Mouse (Mus musculus): ENCODE measurements around the gene Ehbp1.

DNA sequence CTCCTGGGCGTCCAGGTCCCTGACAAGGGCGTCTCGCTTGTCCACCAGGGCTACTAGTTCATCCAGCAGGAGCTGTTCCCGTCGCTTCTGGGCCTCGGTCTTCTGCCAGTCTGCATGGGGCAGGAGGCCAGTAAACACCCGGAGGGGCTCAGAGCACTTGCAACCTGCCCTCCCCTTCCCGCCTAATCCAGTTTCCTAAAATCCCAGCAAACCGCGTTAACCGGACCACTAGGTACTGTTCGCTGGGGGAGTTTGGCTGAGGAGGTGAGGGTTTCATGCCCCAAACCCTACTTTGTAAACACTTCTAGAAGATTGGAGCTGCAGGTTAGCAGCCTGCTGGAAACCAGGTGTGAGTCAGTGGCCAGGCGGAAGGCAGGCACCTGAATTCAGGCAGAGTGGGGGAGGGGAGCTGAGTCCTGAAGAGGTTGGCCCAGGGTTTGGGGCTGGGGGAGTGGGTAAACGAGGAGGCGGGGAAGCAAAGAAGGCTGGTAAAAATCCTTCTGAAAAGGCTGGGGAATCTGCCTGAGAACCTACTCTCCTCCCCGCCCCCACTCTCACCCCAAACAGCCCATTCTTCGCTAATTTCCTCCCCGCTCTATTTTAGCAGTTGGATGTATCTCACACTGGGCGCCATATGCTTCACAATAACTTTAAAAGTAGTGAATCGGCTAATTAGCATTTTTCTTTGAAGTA is 334.9 kb downstream of the Ehbp1 start:
- no peak for TF ChIP-seq POLR2A (IDR thresholded peaks at IDR 0.05; ENCODE audit: borderline replicate concordance, extremely low read depth, low read depth, low read length)
- no peak for TF ChIP-seq CTCF (IDR thresholded peaks at IDR 0.05; ENCODE audit: insufficient read depth, low read length)
